Mouse (Mus musculus) embryo, embryonic 11.5 days (tissue): ENCODE results near the gene Coq8a.

Source experiments
- DNase-seq: peaks from one replicate; pipeline ENCODE4 v3.0.0-alpha.2; 2012; ENCODE audit warnings: low read depth, low spot score

Coq8a gene

GRCm38 (mm10) chr1:180116525-180116924, 82.9 kb downstream of the Coq8a start:
- no peak for DNase-seq
